ENCODE assay signal across 27 mouse cellular contexts in genomic region chr12:17568564-17568963, GRCm38 (mm10). TPM values are rescaled to one million over a fixed set of nuclear protein-coding genes. Genes with fewer than 3 reads are reported as not detected.
DNase-seq lines count a peak whose midpoint lies in the region; ATAC-seq and TF ChIP-seq lines count a peak whose summit lies in the region.
"Had no signal": no experiment of that assay in that cellular context is flagged by ENCODE, and none has a peak within 500 bp of the region (broad histone marks: within the 10 kb centered on the region; RNA-seq: fewer than 3 reads in every experiment).

No protein-coding gene starts in this region.

- no peak for TF ChIP-seq CTCF in thymus, adult 2 months (IDR thresholded peaks at IDR 0.05; ENCODE audit: borderline replicate concordance, control insufficient read depth, extremely low read depth, insufficient read depth, low read length, poor library complexity)

- no peaks in the 10 kb centered on the region for H3K36me3 ChIP-seq in thymus, adult 2 months (ENCODE audit: control insufficient read depth, insufficient read depth, low read length)
- no peaks in the 10 kb centered on the region for H3K36me3 ChIP-seq in intestine, embryonic 15.5 days
- H3K36me3 ChIP-seq in kidney, embryonic 15.5 days: no peaks in the 10 kb centered on the region
- H3K36me3 ChIP-seq: embryonic facial prominence, embryonic 13.5 days; heart, embryonic 13.5 days; hindbrain, embryonic 12.5 days; limb, embryonic 13.5 days; liver, embryonic 12.5 days; neural tube, embryonic 13.5 days had no signal

- H3K9ac ChIP-seq in intestine, embryonic 15.5 days: no peak overlapping the region
- H3K9ac ChIP-seq in kidney, embryonic 15.5 days: no peak overlapping the region
- H3K9ac ChIP-seq: embryonic facial prominence, embryonic 13.5 days; forebrain, embryonic 13.5 days; heart, embryonic 13.5 days; hindbrain, embryonic 12.5 days; limb, embryonic 13.5 days; liver, embryonic 12.5 days; neural tube, embryonic 13.5 days had no signal

- WGBS in thymus, adult 2 months: 30% methylated on average over 10 of the region's 10 CpGs
- 83% methylated on average over 10 of the region's 10 CpGs for WGBS in intestine, embryonic 15.5 days
- WGBS in kidney, embryonic 15.5 days: 82% methylated on average over 10 of the region's 10 CpGs

- TF ChIP-seq POLR2A in thymus, adult 2 months (IDR thresholded peaks at IDR 0.05; ENCODE audit: control insufficient read depth, extremely low read depth, insufficient read depth, low read length, poor library complexity): no peak

- peak; percentile 88 for ATAC-seq in activated CD4-positive, CD25-positive, alpha-beta regulatory T cell, adult 4 months
- ATAC-seq in intestine, embryonic 15.5 days: no peak
- no peak for ATAC-seq in kidney, embryonic 15.5 days (replicated peaks; ENCODE audit: low FRiP score)
- ATAC-seq: forebrain, embryonic 13.5 days; liver, embryonic 12.5 days had no signal

- 0 out of 2 replicates have a peak overlapping the region, but pooled peaks have one; percentile 3 for H3K4me3 ChIP-seq in thymus, adult 2 months (ENCODE audit: control insufficient read depth, insufficient read depth, low read length)
- H3K4me3 ChIP-seq in intestine, embryonic 15.5 days (replicated peaks): no peak overlapping the region
- H3K4me3 ChIP-seq in kidney, embryonic 15.5 days (replicated peaks): no peak overlapping the region
- H3K4me3 ChIP-seq: embryonic facial prominence, embryonic 13.5 days; erythroblast, embryonic 14.5 days; forebrain, embryonic 13.5 days; heart, adult 2 months; heart, embryonic 13.5 days; hindbrain, embryonic 12.5 days; limb, embryonic 13.5 days; liver, embryonic 12.5 days; megakaryocyte, embryonic 14.5 days; neural tube, embryonic 13.5 days had no signal

- no peak overlapping the region for H3K4me2 ChIP-seq in intestine, embryonic 15.5 days (replicated peaks)
- H3K4me2 ChIP-seq in kidney, embryonic 15.5 days: no peak overlapping the region
- H3K4me2 ChIP-seq: embryonic facial prominence, embryonic 13.5 days; forebrain, embryonic 13.5 days; heart, embryonic 13.5 days; hindbrain, embryonic 12.5 days; limb, embryonic 13.5 days; liver, embryonic 12.5 days; neural tube, embryonic 13.5 days had no signal

- H3K27me3 ChIP-seq in thymus, adult 2 months (ENCODE audit: control insufficient read depth, insufficient read depth, low read length): no peaks in the 10 kb centered on the region
- H3K27me3 ChIP-seq in intestine, embryonic 15.5 days (replicated peaks): no peaks in the 10 kb centered on the region
- no peaks in the 10 kb centered on the region for H3K27me3 ChIP-seq in kidney, embryonic 15.5 days
- H3K27me3 ChIP-seq: embryonic facial prominence, embryonic 13.5 days; forebrain, embryonic 13.5 days; heart, embryonic 13.5 days; hindbrain, embryonic 12.5 days; limb, embryonic 13.5 days; liver, embryonic 12.5 days; neural tube, embryonic 13.5 days had no signal

- no peak overlapping the region for H3K27ac ChIP-seq in thymus, adult 2 months (ENCODE audit: control insufficient read depth, insufficient read depth, low read length)
- no peak overlapping the region for H3K27ac ChIP-seq in intestine, embryonic 15.5 days
- no peak overlapping the region for H3K27ac ChIP-seq in kidney, embryonic 15.5 days
- H3K27ac ChIP-seq: embryonic facial prominence, embryonic 13.5 days; forebrain, embryonic 13.5 days; heart, adult 2 months; heart, embryonic 13.5 days; hindbrain, embryonic 12.5 days; limb, embryonic 13.5 days; liver, embryonic 12.5 days; neural tube, embryonic 13.5 days had no signal

- peak; percentile 29 for DNase-seq in thymus, adult 2 months
- DNase-seq in thymus, adult 18-20 months: no peak
- DNase-seq in naive thymus-derived CD4-positive, alpha-beta T cell, adult 2 months (ENCODE audit: low read depth): peak; percentile 64
- no peak for DNase-seq in cerebellum, adult 11-12 months
- DNase-seq: adrenal gland, postnatal 25 days; cerebellum, postnatal 10 days; gastrocnemius, postnatal 36 days; heart, adult 2 months; heart, postnatal 14 days; kidney, adult 8-10 months; kidney, postnatal 36 days; lung, adult 18-20 months; lung, postnatal 14 days; midbrain, embryonic 14.5 days; retina, postnatal 1 day had no signal

- peaks cover 6% of the 10 kb centered on the region; the same call in 1 of the 2 replicates for H3K4me1 ChIP-seq in thymus, adult 2 months (replicated peaks; ENCODE audit: control insufficient read depth, insufficient read depth, low read length)
- H3K4me1 ChIP-seq in intestine, embryonic 15.5 days (replicated peaks): no peaks in the 10 kb centered on the region
- peaks cover 8% of the 10 kb centered on the region; the same call in 1 of the 2 replicates for H3K4me1 ChIP-seq in kidney, embryonic 15.5 days
- H3K4me1 ChIP-seq: embryonic facial prominence, embryonic 13.5 days; forebrain, embryonic 13.5 days; heart, embryonic 13.5 days; hindbrain, embryonic 12.5 days; limb, embryonic 13.5 days; neural tube, embryonic 13.5 days had no signal

- no peaks in the 10 kb centered on the region for H3K9me3 ChIP-seq in intestine, embryonic 15.5 days
- no peaks in the 10 kb centered on the region for H3K9me3 ChIP-seq in kidney, embryonic 15.5 days (replicated peaks)
- H3K9me3 ChIP-seq: embryonic facial prominence, embryonic 13.5 days; forebrain, embryonic 13.5 days; heart, embryonic 13.5 days; hindbrain, embryonic 12.5 days; limb, embryonic 13.5 days; liver, embryonic 12.5 days; megakaryocyte, embryonic 14.5 days; neural tube, embryonic 13.5 days had no signal

RNA-seq across cellular contexts. Expression of gene Odc1, which starts 24.0 kb away (rescaled TPM):
- polyA plus RNA-seq in thymus, adult 2 months (2012; rRNA removed): 71.1 and 80.5 TPM in 2 replicates
- 10 to 100 TPM; 19.1 to 21.2 TPM for polyA plus RNA-seq in activated CD4-positive, CD25-positive, alpha-beta regulatory T cell, adult 4 months (2017; shearing (Covaris generic))
- polyA plus RNA-seq in intestine, embryonic 15.5 days (2015; fragmentation: Nextera tagmentation; extraction: Ambion mirVana): 203 and 216 TPM in 2 replicates
- 218 and 231 TPM in 2 replicates for polyA plus RNA-seq in kidney, embryonic 15.5 days (2015; fragmentation: Nextera tagmentation; extraction: Ambion mirVana)

Comparison
In these comparisons a context has a peak if more than half of its experiments do, and no peak if none do; other contexts are left out.
1. DNase-seq: peak in thymus, adult 2 months (single experiment) and naive thymus-derived CD4-positive, alpha-beta T cell, adult 2 months (single experiment); none in thymus, adult 18-20 months (0 of 2) and cerebellum, adult 11-12 months (single experiment).